Mouse (Mus musculus) forebrain, embryonic 13.5 days (tissue): ENCODE measurements at regions not wholly inside any gene's neighbourhood (a gene's known extent, or its start where the extent isn't known, plus 50 kb on each side); places are given as distances from the start of the nearest gene placed in this dataset.

Experiments
- ATAC-seq: fragments of 200-750 bp; cut with Nextera tagmentation; 2 replicates; pipeline ENCODE4 v1.8.0; 2017
- H3K27ac ChIP-seq: fragments of 300-500 bp; sonication (generic); 2 replicates; pipeline ENCODE4 v1.5.1; 2015; ENCODE audit warnings: inconsistent platforms, mild to moderate bottlenecking, moderate library complexity
- H3K27me3 ChIP-seq: fragments of 300-500 bp; sonication (generic); 2 replicates; pipeline ENCODE4 v1.6.1; 2015; ENCODE audit warnings: mild to moderate bottlenecking, inconsistent platforms
- H3K36me3 ChIP-seq: fragments of 300-500 bp; sonication (generic); 2 replicates; pipeline ENCODE4 v1.6.1; 2015; ENCODE audit warnings: mild to moderate bottlenecking, inconsistent platforms; ENCODE audit not compliant: poor library complexity, severe bottlenecking
- H3K4me1 ChIP-seq: fragments of 300-500 bp; sonication (generic); 2 replicates; pipeline ENCODE4 v1.6.1; 2015; ENCODE audit warnings: inconsistent platforms
- H3K4me2 ChIP-seq: fragments of 300-500 bp; sonication (generic); 2 replicates; pipeline ENCODE4 v1.6.1; 2015; ENCODE audit warnings: inconsistent platforms, mild to moderate bottlenecking, moderate library complexity
- H3K4me3 ChIP-seq: fragments of 300-500 bp; sonication (generic); 2 replicates; pipeline ENCODE4 v1.5.1; 2015; ENCODE audit warnings: mild to moderate bottlenecking, inconsistent platforms
- H3K9ac ChIP-seq: fragments of 300-500 bp; sonication (generic); 2 replicates; pipeline ENCODE4 v1.6.1; 2015; ENCODE audit warnings: mild to moderate bottlenecking, inconsistent platforms
- H3K9me3 ChIP-seq: fragments of 300-500 bp; sonication (generic); replicated peaks from 2 replicates; pipeline ENCODE4 v1.6.1; 2016; ENCODE audit warnings: inconsistent platforms
- WGBS: fragments of 180-500 bp; shearing (Covaris S2); methylation state at CpG from one replicate; pipeline ENCODE4 v1.1.7; 2015; 5-methylcytosine and 5-hydroxymethylcytosine counted together

GRCm38 (mm10) chr17:47163677-47164340 is 153.5 kb upstream of the Ubr2 start:
- 85% methylated on average over 6 of the region's 10 CpGs for WGBS
- H3K36me3 ChIP-seq, result peaks cover 11% of the 10 kb centered on the region
- H3K4me2 ChIP-seq, result no peak overlapping the region
- H3K27ac ChIP-seq, result no peak overlapping the region
- ATAC-seq, result no peak
- peaks cover 33% of the 10 kb centered on the region for H3K4me1 ChIP-seq
- H3K4me3 ChIP-seq, result no peak overlapping the region
- H3K9me3 ChIP-seq, result no peaks in the 10 kb centered on the region
- no peaks in the 10 kb centered on the region for H3K27me3 ChIP-seq
- no peak overlapping the region for H3K9ac ChIP-seq

DNA sequence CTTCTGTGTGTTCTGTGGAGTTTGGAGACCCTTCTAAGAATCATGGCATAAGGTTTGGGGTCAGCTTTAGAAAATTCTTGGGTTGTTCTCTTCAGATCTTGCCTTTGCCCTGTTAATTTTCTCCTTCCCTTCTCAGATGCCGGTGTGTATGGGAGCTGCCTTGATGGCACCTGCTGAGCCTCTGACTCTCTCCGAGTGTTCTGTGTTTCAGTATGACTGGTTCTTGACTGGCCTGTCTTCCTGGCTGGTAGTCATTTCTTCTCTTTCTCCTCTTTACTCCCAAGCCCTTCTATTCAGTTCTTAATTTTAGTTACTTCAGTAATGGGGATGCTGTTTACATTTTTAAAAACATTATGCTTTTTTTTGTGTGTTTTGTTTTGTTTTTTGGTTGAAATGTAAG is 152.1 kb upstream of the Ubr2 start:
- no peak overlapping the region for H3K9ac ChIP-seq
- H3K36me3 ChIP-seq, result peaks cover 8% of the 10 kb centered on the region
- H3K27ac ChIP-seq, result no peak overlapping the region
- H3K4me2 ChIP-seq, result no peak overlapping the region
- ATAC-seq, result no peak
- H3K4me3 ChIP-seq, result no peak overlapping the region
- WGBS, result 69% methylated on average over 2 of the region's 2 CpGs
- H3K4me1 ChIP-seq, result peaks cover 20% of the 10 kb centered on the region
- no peaks in the 10 kb centered on the region for H3K9me3 ChIP-seq
- H3K27me3 ChIP-seq, result no peaks in the 10 kb centered on the region

DNA sequence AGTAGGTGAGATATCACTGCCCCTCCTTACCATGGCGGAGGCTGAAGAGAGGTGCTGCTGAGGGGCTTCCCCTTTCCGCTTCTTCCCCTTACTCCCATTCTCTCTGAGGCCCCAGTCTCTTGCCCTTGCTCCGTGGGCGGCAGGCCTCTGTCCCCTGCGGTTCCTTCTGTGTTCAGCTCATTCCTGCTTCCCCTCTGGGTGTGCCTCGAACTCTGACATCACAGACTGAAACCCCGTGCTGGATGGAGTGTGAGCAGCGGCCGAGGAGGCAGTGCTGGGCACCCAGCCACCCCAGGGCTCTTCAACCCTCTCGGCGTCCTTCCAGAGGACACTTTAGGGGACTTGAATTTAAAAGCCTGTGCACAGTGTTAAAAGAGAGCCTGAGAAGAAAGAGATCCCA is 145.9 kb upstream of the Ubr2 start:
- Histone ChIP-seq H3K4me3 (no peak overlapping the region), H3K36me3 (peaks cover 34% of the 10 kb centered on the region), H3K4me2 (no peak overlapping the region), H3K9ac (no peak overlapping the region), H3K9me3 (no peaks in the 10 kb centered on the region), H3K27ac (no peak overlapping the region; the same call in 1 of the 2 replicates), H3K4me1 (peaks cover 23% of the 10 kb centered on the region), H3K27me3 (no peaks in the 10 kb centered on the region)
- ATAC-seq, result no peak
- WGBS, result 83% methylated on average over 11 of the region's 11 CpGs

GRCm38 (mm10) chr17:47151557-47152278 is 141.4 kb upstream of the Ubr2 start:
- H3K4me1 ChIP-seq, result peaks cover 44% of the 10 kb centered on the region
- peak overlapping the region; percentile 58 for H3K4me2 ChIP-seq
- no peaks in the 10 kb centered on the region for H3K27me3 ChIP-seq
- peak overlapping the region; percentile 41 for H3K9ac ChIP-seq
- no peaks in the 10 kb centered on the region for H3K9me3 ChIP-seq
- H3K4me3 ChIP-seq, result peak overlapping the region; percentile 29
- peak; percentile 85 for ATAC-seq
- peaks cover 25% of the 10 kb centered on the region for H3K36me3 ChIP-seq
- peak overlapping the region; percentile 77 for H3K27ac ChIP-seq
- WGBS, result 25% methylated on average over 20 of the region's 20 CpGs

- peak overlapping the region; percentile 58 for H3K4me2 ChIP-seq
- H3K4me3 ChIP-seq, result peak overlapping the region; percentile 29; the same call in 1 of the 2 replicates
- no peaks in the 10 kb centered on the region for H3K9me3 ChIP-seq
- H3K36me3 ChIP-seq, result peaks cover 20% of the 10 kb centered on the region
- H3K9ac ChIP-seq, result peak overlapping the region; percentile 41
- H3K27me3 ChIP-seq, result no peaks in the 10 kb centered on the region
- peak; percentile 52 for ATAC-seq
- 61% methylated on average over 5 of the region's 5 CpGs for WGBS
- peak overlapping the region; percentile 77 for H3K27ac ChIP-seq
- peaks cover 41% of the 10 kb centered on the region for H3K4me1 ChIP-seq
Measured at GRCm38 (mm10) chr17:47151193-47151556, 140.8 kb upstream of the Ubr2 start.

GRCm38 (mm10) chr17:47150636-47151035 is 140.3 kb upstream of the Ubr2 start:
- ATAC-seq, result no peak
- Histone ChIP-seq H3K9ac (peak overlapping the region; percentile 41; the same call in 1 of the 2 replicates), H3K9me3 (no peaks in the 10 kb centered on the region), H3K27me3 (no peaks in the 10 kb centered on the region), H3K36me3 (peaks cover 14% of the 10 kb centered on the region), H3K4me3 (no peak overlapping the region), H3K4me1 (peaks cover 44% of the 10 kb centered on the region), H3K27ac (peak overlapping the region; percentile 77; the same call in 1 of the 2 replicates), H3K4me2 (peak overlapping the region; percentile 58; the same call in 1 of the 2 replicates)
- WGBS, result 95% methylated on average over 6 of the region's 6 CpGs

- Histone ChIP-seq H3K9ac (no peak overlapping the region), H3K9me3 (no peaks in the 10 kb centered on the region), H3K36me3 (peaks cover 13% of the 10 kb centered on the region), H3K4me2 (no peak overlapping the region), H3K4me3 (no peak overlapping the region), H3K4me1 (peaks cover 53% of the 10 kb centered on the region), H3K27ac (no peak overlapping the region), H3K27me3 (no peaks in the 10 kb centered on the region)
- WGBS, result 93% methylated on average over 13 of the region's 13 CpGs
- ATAC-seq, result no peak
Measured at GRCm38 (mm10) chr17:47149662-47150061, 139.3 kb upstream of the Ubr2 start.

DNA sequence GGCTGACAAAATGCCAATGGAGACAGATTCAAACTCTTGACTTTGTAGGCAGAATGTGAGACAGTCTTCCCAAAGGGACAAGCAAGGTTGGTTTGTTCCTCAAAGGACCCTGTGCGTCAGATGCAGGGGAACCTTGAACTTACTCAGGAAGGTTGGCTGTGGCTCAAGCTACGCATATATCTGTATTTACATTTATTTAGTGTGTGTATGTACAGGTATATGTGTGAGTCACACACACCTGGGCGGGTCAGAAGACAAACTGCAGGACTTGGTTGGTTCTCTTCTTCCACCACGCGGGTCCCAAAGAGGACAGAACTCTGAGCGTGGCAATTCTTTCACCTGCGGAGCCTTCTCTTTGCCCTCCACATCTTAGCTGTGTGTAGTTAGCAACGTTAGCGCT is 138.8 kb upstream of the Ubr2 start:
- Histone ChIP-seq H3K9ac (no peak overlapping the region), H3K4me1 (peaks cover 58% of the 10 kb centered on the region), H3K9me3 (no peaks in the 10 kb centered on the region), H3K4me3 (no peak overlapping the region), H3K27ac (no peak overlapping the region), H3K36me3 (peaks cover 11% of the 10 kb centered on the region; the same call in 1 of the 2 replicates), H3K27me3 (no peaks in the 10 kb centered on the region), H3K4me2 (no peak overlapping the region)
- WGBS, result 92% methylated on average over 9 of the region's 9 CpGs
- ATAC-seq, result no peak

- Histone ChIP-seq H3K36me3 (peaks cover 3% of the 10 kb centered on the region; the same call in 1 of the 2 replicates), H3K4me1 (peaks cover 68% of the 10 kb centered on the region), H3K27me3 (no peaks in the 10 kb centered on the region), H3K27ac (no peak overlapping the region), H3K4me2 (no peak overlapping the region), H3K9ac (no peak overlapping the region), H3K9me3 (no peaks in the 10 kb centered on the region), H3K4me3 (no peak overlapping the region)
- no peak for ATAC-seq
- WGBS, result 94% methylated on average over 4 of the region's 4 CpGs
Measured at GRCm38 (mm10) chr17:47146640-47147039, 136.3 kb upstream of the Ubr2 start.

DNA sequence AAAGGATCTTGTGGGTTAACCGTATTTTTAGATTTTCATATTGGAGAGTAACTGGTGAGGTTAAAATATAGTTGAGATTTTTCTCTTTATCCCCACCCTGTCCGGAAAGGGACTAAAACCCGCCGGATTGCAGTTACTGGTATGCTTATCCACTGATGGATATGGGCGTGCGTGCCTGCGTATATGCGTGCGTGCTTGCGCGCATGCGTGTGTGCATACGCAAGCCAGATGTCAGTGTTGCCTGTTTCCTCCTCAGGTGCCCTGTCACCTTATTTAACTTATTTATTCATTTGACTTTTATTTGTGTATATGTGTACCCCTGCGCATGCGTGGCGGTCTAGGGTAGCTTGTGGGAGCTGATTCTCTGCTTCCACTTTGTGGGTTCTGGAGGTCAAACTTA is 135.2 kb upstream of the Ubr2 start:
- no peak overlapping the region for H3K4me3 ChIP-seq
- no peak for ATAC-seq
- WGBS, result 96% methylated on average over 16 of the region's 16 CpGs
- H3K27ac ChIP-seq, result no peak overlapping the region
- H3K4me2 ChIP-seq, result no peak overlapping the region
- H3K4me1 ChIP-seq, result peaks cover 57% of the 10 kb centered on the region
- no peaks in the 10 kb centered on the region for H3K27me3 ChIP-seq
- H3K9me3 ChIP-seq, result no peaks in the 10 kb centered on the region
- H3K36me3 ChIP-seq, result peaks cover 3% of the 10 kb centered on the region; the same call in 1 of the 2 replicates
- no peak overlapping the region for H3K9ac ChIP-seq

- Histone ChIP-seq H3K4me3 (0 out of 2 replicates have a peak overlapping the region, but pooled peaks have one; percentile 2), H3K9me3 (no peaks in the 10 kb centered on the region), H3K4me2 (peak overlapping the region; percentile 93; the same call in 1 of the 2 replicates), H3K9ac (no peak overlapping the region), H3K4me1 (peaks cover 57% of the 10 kb centered on the region), H3K27me3 (no peaks in the 10 kb centered on the region), H3K36me3 (peaks cover 3% of the 10 kb centered on the region; the same call in 1 of the 2 replicates), H3K27ac (peak overlapping the region; percentile 54)
- ATAC-seq, result no peak
- WGBS, result 83% methylated on average over 9 of the region's 9 CpGs
Measured at GRCm38 (mm10) chr17:47144996-47145395, 134.6 kb upstream of the Ubr2 start.

- Histone ChIP-seq H3K27ac (peak overlapping the region; percentile 54), H3K9ac (no peak overlapping the region), H3K4me1 (peaks cover 58% of the 10 kb centered on the region), H3K9me3 (no peaks in the 10 kb centered on the region), H3K36me3 (0 out of 2 replicates have a peak, but pooled peaks cover 3% of the 10 kb centered on the region), H3K4me2 (peak overlapping the region; percentile 93), H3K27me3 (no peaks in the 10 kb centered on the region), H3K4me3 (peak overlapping the region; percentile 74; the same call in 1 of the 2 replicates)
- no peak for ATAC-seq
- WGBS, result 52% methylated on average over 7 of the region's 7 CpGs
Measured at GRCm38 (mm10) chr17:47144460-47144859, 134.1 kb upstream of the Ubr2 start.
